Mouse (Mus musculus) cerebellum, adult 9-10 months (tissue): Measurements from ENCODE around the gene Mast1.
A peak's percentile ranks its signal among the peaks of the same experiment; 100 is the strongest.

Experiments
- DNase-seq: peaks from one replicate; pipeline ENCODE4 v3.0.0; 2022

The Mast1 gene

DNA sequence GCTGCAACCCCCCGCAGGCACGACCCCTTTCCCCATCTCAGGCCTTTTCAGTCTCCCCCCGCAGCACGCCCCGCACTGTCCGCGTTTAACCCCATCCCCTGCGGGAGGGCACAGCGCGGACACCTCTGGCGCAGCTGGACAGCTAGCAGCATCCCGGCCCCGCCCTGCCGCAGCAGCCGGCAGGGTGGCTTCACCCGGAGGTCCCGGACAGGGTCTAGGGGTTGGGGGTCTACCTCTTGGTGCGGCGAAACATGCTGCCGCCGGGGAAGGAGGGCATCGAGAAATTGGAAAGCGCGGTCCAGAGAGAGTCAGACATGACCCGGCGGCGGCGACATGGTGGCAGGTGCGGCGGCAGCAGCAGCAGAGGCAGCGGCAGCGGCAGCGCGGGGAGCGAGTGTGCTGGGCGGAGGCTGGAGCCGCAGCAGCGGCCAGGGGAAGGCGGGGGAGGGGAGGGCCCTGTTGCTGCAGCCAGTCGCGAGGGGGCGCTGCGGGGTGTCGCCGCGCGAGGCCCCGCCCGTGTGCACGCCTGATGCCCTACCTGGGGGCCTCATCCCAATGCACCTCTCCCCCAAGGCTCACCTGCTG is at the start of gene Mast1:
Gene Mast1, minus strand, starts transcription at position 398 of the 585 bp plus-strand sequence.
- DNase-seq: peak; percentile 82

DNA sequence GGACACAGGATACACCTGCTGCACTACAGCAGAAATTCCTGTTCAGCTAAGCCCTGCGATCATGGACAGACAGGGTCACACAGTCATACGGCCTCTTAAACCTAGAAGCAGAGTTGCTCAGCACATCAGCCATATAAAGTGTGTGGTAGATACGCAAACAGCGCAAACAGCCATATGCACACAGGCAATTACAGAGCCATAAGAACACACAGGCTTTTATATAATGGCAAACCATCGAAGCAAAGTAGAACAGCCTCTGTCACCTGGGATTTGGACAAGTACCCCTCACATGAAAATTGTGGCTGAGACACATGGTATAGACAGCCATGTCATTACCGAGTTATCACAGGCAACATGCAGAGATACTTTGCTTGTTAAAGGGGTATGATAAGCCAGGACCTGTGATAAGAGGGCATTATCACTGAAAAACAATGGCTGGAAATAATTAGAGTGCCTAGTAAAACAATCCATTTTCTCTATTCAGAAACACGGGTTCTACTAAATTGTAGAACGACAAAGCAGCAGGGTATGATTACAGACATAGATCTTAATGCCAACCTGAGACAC is 49.3 kb upstream of the Mast1 start:
- peak; percentile 40 for DNase-seq

DNA sequence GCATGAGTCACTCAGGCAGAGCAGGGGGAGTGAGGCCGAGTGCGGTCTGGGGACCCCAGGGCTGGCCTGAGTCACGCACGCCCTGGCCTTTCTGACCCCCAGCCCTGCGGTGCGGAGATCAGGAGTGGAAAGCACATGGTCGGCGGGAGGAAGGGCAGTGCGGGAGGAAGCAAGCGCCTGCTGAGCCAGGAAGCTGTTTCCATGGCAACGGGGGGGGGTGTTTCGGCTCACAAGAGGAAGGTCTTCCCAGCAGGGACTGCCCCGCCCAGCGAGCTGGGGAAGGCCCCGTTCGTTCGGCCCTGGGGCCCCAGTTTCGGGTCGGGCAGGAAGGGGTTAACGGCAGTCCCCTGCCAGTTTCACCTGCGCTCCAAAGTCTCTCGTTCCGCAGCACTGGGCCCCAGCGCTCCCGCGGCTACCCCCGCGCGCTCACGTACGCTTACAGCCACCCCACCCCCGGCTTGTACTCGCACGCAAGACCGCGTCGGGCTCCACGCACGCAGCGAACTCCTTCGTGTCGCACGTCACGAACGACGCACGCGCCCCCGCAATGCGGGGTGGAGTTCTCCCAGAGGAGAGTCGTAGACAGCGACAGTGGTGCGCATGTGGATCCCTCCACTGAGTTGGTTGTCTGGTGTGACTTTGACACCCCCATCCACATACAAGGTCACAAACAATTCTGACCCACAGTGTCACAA is 48.7 kb upstream of the Mast1 start:
- DNase-seq: peak; percentile 92

DNA sequence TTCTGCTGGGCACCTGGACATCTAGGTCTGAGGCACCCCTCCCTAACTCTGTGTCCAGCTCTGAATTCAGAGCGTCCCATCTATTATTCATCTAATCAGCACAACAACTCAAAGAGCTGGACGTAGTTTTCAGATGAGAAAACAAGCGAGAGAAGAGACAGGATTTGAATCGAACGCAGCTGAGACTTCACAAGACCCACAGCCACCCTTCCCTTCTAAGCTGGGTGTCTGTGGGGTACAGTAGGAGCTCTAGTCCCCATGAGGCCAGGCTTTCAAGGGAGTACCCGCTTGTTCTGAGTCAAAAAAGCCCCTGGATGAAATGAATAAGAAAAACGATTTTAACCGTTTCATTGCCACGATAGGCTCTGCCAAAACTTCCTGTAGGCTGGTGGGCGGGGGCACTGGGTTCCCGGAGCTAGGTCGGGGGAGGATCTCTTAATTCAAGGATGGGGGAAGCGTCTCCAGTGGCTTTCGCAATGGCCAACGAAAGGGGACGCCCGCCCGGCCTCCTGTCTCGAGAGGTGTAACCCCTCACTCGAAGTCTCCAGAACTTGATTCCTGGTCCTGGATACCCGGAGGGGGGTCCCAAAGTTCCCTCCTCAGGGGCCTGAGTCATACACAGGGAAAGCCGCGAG is 48.0 kb upstream of the Mast1 start:
- DNase-seq: no peak

DNA sequence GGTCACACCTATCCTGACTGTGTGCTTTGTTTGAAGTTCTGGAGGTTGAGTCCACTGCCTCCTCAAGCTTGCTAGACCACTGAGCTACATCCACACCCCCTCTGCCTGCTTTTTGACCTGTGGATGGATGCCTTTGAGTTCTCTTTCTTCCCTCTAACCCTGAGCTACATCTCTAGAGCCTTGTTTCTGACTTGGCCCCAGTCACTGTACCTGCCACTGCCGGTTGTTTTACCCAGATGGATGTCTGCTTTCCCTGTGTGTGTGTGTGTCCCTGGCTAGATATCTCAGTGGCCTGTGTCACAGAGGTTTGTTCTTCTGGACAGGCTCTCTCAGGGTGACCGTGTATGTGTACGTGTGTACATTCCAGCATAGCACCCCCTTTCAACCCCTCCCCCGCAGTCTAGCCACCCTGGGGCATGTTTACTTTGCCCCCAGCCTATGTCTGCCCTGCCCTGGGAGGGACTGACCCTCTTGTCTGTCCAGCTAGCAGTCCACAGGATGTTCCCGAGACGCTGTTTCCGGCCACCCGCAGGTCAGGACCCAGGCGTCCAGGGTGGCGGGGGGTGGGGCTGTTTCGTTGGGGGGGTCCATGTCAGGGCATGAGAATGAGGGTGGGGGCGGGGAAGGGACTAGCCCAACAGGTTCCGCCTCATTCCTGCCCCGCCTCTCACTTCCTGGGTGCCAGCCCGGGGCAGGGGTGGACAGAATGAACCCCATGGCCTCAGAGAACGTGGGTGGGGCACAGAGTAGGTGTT is 47.3 kb upstream of the Mast1 start:
- DNase-seq: peak; percentile 64

DNA sequence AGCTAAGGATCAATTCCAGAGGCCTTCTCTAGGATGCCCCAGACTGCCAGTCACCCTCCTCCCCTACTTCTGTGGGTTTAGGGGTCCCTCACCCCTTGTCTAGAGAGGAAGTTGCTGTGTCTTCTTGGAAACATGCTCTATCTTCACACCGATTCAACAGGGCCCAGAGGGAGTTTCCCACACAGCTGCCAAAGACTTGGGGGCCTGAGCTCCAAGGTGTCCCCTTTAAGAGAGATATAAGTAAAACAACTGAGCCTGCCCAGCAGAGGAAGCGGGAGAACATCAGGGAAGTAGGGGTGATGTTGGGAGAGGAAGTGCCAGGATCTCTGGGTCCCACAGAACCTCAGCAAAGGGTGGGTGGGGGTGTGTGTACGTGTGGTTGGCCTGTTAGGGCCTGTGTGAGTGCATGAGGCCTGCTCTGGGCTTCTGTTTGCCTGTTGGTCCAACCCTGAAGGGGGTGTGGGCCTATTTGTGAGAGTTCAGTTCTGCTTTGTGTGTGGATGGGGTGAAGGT is 45.4 kb upstream of the Mast1 start:
- DNase-seq: peak; percentile 44

DNA sequence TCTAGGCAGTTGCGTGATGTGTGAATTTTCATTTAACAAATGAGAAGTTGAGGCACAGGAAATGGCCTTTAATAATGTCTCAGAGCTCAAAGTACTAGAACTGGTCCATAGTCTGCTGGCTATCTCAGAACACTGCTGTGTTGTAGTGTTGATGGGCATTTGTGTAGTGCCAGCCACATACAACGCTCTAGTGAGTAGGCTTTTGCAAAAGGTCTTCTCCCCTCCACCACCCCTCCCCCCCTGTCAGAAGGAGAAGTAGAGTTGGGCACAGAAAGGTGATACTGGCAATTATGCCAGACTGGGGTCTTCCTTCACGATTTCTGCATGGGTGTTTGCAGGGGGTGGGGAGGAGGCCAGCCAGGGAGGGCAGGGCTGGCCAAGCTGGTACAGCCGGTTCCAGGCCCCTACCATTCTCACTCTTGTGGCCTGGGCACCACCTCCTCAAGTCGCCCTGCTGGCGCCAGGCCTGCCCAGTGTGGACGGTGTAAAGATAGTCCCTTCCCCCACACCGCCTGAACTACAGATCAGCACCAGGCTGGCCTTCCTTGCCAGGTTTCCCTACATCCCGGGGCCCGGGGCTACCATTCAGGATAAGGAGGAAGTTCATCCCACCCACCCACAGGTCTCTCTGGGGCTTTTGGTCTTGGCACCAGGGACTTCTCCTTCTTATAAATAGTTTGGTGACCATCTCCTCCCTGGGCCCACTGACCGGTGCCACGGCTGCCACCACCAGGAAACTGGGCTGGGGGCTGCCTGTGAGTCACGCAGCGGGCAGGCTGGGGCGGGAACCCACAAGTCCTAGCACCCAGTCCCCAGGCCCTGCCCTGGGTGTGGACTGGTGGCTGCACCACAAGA is 44.7 kb upstream of the Mast1 start:
- DNase-seq: no peak

DNA sequence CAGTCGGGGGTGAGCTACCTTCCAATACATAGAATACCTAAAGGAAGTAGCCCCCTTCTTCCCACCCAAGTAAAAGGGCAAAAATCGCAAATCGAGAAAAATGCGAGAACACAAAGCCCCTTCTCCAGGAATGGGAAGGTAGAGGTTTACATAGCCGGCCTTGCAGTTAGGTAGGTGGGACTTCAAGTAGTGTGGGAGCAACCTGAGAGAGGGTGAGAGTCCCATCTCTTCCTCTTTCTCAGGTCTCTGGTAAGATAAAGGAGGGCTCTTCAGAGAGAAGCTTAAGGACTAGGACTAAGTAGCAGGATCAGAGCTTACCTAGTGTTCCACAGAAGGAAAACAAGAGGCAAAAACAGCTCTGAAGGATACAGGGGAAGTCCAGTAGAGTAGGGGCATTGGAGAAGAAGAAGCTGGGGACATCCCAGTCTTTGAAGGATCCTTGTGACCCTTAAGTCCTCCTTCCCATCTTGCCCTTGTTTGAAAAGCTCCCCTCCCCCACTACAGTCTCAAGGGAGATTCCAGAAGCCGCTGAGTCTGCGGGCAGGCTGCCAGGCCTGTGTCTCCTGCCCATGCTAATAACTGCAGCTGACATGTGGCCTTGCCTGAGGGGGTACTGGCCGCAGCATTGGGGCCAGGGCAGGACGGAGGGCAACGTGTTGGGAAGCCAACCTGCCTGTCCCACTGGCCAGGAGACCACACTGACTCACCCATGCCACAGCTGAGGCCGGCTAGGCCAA is 43.6 kb upstream of the Mast1 start:
- peak; percentile 76 for DNase-seq

DNA sequence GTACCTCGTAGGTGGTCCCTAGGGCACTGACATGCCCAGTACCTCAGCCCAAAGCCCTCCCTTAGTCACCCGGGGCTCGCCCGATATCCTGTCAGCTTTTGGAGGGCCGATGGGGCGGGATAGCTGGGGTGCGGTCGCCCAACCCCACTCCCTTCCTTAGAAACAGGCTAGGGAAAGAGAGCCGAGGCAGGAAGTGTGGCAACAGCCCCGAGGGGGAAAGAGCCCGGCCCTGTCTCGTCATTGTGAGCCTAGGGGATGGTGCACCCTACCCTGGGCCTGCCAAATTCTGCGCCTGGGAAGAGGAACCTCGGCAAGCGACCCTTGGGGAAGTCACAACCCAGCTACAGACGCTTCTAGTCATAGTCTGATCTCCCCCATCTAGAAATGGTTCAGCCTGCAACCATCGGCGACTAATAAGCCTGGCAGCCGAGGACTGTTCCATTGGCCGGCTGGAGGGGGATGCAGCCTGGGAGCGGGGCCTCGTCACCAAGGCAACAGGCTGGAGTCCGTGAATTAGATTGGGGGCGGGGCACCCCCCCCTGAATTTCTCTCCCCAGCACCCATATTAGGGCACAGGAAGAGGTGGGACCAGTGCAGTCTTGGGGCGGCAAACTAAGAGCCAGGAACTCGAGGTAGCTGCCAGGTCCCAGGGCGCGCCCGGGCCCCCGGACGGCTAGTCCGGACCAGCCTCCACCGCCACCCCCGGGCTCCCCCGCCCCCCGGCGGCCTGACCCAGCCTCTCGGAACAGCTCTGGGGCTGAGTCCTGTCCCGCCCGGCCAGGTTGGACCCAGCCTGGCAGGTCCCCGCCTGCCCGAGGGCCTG is 42.7 kb upstream of the Mast1 start:
- peak; percentile 91 for DNase-seq

DNA sequence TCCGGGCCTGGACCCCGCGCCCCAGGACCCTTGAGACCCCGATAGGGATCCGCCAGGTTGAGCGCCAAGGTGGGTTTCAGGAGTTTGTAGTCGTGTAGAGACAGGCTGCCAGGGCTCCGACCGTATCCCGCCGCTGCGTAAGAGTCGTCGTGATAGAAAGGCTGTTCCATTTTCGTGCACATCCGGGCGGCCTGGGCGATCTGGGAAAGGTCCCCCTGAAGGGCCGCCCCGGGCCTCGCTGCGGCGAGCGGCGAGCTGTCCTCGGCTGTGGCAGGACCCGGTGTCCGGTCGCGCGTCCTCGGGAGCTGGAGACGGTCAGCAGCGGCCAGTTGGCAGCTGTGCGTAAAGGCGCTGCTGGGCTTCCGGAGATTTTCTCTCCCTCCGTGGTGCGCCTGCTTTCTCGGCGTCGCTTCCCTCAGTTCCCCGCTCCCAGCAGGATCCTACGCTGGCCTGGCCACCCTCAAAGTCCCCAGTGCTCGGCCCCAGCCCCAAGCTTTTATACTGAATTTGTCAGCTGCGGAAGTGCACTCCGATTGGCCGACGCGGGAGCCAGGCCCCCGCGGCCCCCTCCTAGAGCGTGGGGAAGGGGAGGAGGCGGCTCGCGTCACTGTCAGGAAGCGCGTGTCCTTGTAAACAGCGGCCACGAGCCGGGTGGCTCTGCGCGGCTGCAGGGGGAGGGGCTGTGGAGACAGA is 41.2 kb upstream of the Mast1 start, which contains the start of gene Junb:
Gene Junb, minus strand, starts transcription at position 471 of the 693 bp plus-strand sequence.
- peak; percentile 91 for DNase-seq

DNA sequence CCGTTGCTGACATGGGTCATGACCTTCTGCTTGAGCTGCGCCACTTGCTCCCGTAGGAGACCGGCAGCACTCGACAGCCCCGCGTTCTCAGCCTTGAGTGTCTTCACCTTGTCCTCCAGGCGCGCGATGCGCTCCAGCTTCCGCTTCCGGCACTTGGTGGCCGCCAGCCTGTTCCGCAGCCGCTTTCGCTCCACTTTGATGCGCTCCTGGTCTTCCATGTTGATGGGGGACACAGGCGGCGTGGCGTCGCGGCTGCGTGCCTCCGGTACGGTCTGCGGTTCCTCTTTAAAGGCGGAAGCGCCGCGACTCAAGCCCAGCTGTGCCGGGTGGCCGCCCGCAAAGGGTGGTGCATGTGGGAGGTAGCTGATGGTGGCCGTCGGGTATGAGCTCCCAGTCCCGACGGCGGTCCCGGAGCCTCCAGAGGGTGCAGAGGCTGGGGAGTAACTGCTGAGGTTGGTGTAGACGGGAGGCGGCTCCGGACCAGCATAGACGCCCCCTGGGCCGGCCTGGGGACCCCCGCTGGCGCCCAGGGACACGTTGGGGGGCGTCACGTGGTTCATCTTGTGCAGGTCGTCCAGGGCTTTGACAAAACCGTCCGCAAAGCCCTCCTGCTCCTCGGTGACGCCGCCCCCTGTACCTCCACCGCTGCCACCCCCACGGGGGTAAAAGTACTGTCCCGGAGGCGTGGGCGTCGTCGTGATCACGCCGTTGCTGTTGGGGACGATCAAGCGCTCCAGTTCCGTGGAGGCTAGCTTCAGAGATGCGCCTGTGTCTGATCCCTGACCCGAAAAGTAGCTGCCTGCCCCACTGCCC is 40.5 kb upstream of the Mast1 start:
- peak; percentile 72 for DNase-seq

DNA sequence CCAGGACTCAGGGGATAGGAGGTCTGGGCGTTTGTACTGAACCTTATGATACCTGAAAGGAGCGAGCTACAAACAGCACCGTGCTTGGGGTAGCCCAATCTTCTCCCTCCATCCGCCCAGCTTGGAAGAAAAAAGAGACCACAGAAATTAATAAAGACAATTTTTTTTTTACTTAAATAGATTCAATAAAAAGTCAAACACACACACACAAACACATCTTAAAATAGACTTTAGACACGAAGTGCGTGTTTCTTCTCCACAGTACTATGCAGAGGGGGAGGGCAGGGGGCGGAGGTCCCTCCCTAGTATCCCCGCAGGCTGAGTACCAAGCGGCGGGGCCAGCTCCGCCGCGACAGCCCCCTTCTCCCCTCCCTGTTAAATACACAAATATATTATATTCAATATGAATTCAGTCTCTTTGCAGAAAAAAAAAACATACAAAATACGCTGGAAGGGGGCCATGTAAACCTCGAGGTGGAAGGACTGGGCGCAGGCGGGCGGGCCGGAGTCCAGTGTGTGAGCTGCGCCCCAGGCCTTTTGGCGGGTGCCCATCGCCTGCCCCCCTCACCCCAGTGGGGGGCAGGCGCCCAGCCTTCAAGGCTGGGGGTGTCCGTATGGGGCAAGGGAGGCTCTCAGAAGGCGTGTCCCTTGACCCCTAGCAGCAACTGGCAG is 39.7 kb upstream of the Mast1 start:
- DNase-seq: peak; percentile 68

DNA sequence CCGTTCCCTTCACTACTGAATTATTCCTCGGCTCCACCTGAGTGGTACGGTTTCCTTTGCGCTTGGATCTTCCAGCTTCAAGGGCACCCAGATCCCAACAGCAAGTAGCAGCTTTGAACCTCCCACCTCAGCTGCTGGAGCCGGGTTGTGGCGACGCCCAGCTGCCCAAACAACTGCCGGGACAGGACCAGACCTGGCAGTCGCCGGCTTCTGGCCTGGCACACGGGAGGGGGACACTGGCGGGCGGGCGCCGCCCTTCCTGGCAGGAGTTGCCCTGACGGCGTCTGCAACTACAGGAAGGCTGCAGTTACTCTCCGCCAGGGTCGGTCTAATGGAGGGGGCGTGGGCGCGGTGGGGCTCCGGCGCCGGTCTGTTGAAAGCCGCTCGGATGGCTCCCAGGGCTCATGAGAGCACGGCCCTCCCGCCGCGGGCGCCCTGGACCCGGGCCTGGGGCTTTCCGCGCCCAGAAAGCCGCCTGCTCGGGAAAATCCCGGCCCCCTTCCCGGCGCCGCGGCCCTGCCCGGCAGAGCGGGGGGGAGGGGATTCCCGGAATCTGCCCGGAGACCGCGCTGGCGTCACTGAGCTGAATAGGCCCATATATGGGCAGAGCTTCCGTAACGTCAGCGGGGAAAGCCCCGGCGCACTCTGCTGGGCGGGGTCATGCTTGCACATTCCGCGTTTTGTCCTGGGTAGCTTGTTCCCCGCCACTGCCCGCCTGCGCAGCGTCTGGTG is 39.0 kb upstream of the Mast1 start:
- DNase-seq: peak; percentile 95

DNA sequence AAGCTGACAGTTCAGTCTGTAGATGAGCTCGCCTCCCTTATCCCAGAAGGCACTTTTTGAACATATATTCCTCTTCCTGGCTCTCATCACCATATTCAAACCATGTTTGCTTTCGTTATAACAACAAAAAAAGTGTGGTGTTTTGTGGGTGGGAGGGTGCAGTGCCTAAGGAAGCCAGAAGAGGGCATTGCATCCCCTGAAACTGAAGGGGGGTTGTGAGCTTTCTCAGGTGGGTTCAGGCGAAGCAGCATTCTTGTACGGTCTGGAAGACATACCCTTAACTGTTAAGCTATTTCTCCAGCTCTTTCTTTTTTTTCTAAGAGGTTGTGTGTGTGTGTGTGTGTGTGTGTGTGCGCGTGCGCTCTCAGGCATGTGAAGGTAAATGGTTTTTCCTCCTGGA is 38.3 kb upstream of the Mast1 start:
- DNase-seq: peak; percentile 73

DNA sequence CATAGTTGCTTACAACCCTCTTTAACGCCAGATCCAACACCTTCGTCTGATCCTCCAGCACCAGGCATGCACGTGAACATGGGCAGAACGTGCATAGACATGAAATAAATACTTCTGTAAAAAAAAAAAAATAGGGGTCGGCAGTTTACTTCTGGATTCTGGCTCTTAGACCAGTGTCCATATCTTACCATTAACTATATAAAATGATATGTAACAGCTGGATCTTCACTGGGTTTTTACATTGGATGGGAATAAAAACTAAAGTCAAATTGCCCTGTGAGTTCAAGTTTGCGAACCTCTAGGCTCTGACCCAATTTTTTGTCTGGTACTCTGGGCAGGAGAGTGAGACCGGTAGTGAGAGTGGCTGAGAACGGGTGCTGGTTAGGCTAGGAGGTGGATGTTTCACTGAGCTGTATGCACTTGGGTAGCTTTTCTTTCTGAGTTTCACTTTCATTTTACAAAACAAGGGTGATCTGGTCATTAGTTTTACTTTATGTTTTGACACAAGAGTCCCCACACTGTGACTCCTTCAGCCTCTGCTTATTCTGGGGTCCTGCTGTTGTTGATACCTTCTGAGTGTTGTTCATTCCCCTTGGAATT is 37.5 kb upstream of the Mast1 start:
- peak; percentile 50 for DNase-seq

DNA sequence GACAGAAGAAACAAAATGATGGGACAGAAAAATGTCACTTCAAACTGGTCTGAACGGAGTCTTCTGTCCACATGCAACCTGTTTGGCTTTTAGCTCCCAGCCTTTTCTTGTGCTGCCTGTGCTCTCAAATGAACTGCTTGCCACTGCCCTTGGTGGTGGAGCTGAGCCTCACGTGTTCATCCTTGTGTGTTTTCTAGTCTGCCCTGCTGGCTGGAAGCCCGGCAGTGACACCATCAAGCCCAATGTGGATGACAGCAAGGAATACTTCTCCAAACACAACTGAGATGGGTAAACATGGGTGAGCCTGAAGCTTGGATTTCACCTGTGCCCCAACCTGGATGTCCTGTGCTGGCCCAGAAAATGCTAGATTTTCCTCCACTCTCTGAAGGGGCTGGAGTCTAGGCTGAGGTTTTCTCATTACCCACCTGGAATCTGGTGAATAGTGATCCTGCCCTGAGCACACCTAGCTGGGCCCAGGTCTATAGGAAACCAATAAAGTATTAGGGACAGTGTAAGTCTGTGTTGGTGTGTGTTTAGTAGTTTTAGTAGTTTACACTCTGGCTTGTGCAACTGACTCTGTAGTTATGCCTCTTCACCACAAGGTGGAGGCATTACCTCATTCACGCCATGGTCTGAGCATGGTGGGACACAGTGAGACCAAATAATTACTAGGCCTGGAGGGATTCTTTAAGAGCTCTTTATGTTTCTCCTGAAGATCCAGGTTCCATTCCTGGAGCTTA is 36.8 kb upstream of the Mast1 start:
- peak; percentile 76 for DNase-seq
